Mouse (Mus musculus) limb, embryonic 10.5 days (tissue): ENCODE results near the gene Lpar2. TPM values are rescaled to one million over a fixed set of nuclear protein-coding genes. Genes with fewer than 3 reads are reported as not detected.

ENCODE experiments used
- DNase-seq: peaks from one replicate; pipeline ENCODE4 v3.0.0-alpha.2; 2017; ENCODE audit warnings: low spot score
- H3K27ac ChIP-seq: fragments of 300-500 bp; sonication (generic); 2 replicates; pipeline ENCODE4 v1.5.1; 2016; ENCODE audit warnings: mild to moderate bottlenecking
- H3K27me3 ChIP-seq: fragments of 300-500 bp; sonication (generic); 2 replicates; pipeline ENCODE4 v1.6.1; 2016; ENCODE audit warnings: low read depth, mild to moderate bottlenecking; ENCODE audit not compliant: poor library complexity, severe bottlenecking
- H3K36me3 ChIP-seq: fragments of 300-500 bp; sonication (generic); 2 replicates; pipeline ENCODE4 v1.6.1; 2016; ENCODE audit warnings: mild to moderate bottlenecking, moderate library complexity
- H3K4me1 ChIP-seq: fragments of 300-500 bp; sonication (generic); 2 replicates; pipeline ENCODE4 v1.6.1; 2016
- H3K4me3 ChIP-seq: fragments of 300-500 bp; sonication (generic); 2 replicates; pipeline ENCODE4 v1.5.1; 2016; ENCODE audit warnings: mild to moderate bottlenecking, moderate library complexity
- H3K9me3 ChIP-seq: fragments of 300-500 bp; sonication (generic); replicated peaks from 2 replicates; pipeline ENCODE4 v1.6.1; 2016; ENCODE audit warnings: mild to moderate bottlenecking
- WGBS: fragments of 180-500 bp; shearing (Covaris S2); methylation state at CpG from one replicate; pipeline ENCODE4 v1.1.7; 2016; 5-methylcytosine and 5-hydroxymethylcytosine counted together
- polyA plus RNA-seq: library from polyadenylated mRNA; unstranded; fragments of >200 nt; fragmentation: Nextera tagmentation; extraction: Ambion mirVana; gene quantifications from 2 replicates; pipeline ENCODE4 v1.2.1, GENCODE M21; 2016

The Lpar2 gene
- polyA plus RNA-seq, 1 experiment from 2014 or later: 1.6 TPM

DNA sequence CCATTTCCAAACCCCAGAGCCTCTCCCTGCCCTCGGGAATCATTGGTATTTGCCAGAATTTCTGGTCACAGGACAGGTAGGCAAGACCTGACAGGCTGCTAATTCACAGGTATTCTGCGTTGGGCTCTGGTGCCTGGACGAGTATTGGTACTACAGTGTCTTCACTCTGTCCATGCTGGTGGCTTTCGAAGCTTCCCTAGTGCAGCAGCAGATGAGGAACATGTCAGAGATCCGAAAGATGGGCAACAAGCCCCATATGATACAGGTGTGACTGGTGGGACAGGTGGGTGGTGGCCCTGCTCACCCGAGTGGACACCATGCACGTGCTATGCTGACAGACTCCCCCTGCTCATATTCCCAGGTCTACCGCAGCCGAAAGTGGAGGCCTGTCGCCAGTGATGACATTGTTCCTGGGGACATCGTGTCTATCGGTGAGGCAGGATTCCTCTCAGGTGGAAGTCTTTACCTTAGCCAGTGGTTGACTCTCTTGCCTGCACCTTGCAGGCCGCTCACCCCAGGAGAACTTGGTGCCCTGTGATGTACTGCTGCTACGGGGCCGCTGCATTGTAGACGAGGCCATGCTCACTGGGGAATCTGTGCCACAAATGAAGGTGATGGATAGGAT is 25.4 kb upstream of the Lpar2 start:
- H3K27ac ChIP-seq: no peak overlapping the region
- no peaks in the 10 kb centered on the region for H3K9me3 ChIP-seq
- 95% methylated on average over 16 of the region's 16 CpGs for WGBS
- peaks cover 14% of the 10 kb centered on the region for H3K4me1 ChIP-seq
- H3K27me3 ChIP-seq: no peaks in the 10 kb centered on the region
- H3K36me3 ChIP-seq: peaks cover 93% of the 10 kb centered on the region
- H3K4me3 ChIP-seq: no peak overlapping the region
- no peak for DNase-seq

DNA sequence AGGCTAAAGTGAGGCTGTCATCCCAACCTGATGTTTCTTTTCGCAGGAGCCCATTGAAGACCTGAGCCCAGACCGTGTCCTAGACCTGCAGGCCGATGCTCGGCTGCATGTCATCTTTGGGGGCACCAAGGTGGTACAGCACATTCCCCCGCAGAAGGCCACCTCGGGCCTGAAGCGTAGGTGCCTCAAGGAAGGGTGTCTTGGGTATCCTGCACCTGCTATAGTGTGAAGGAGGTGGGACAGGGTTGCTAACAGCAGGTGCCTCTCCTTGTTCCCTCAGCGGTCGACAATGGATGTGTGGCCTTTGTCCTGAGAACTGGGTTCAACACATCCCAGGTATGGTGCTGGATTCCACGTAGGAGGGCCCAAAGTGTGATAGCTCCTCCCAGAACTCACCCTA is 24.6 kb upstream of the Lpar2 start:
- no peak for DNase-seq
- Histone ChIP-seq H3K27ac (no peak overlapping the region), H3K4me1 (peaks cover 6% of the 10 kb centered on the region), H3K4me3 (no peak overlapping the region), H3K27me3 (no peaks in the 10 kb centered on the region), H3K9me3 (no peaks in the 10 kb centered on the region), H3K36me3 (peaks cover 100% of the 10 kb centered on the region)
- WGBS: 91% methylated on average over 10 of the region's 10 CpGs

DNA sequence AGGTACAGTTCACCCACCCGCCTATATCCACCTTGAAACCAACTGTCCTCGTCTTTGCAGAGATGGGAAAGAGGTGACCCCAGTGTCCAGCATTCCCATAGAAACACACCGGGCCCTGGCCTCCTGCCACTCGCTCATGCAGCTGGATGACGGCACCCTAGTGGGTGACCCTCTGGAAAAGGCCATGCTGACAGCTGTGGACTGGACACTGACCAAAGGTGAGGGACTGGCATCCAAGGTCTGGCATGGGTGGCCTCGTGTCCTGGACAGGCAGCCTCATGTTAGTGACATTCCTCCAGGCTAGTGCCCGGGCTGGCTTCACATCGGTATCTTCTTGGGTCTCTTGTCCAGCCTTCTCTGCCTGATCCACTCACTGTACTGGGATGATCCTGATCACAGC is 23.0 kb upstream of the Lpar2 start:
- Histone ChIP-seq H3K4me1 (no peaks in the 10 kb centered on the region), H3K4me3 (no peak overlapping the region), H3K27ac (no peak overlapping the region), H3K27me3 (no peaks in the 10 kb centered on the region), H3K36me3 (peaks cover 100% of the 10 kb centered on the region), H3K9me3 (no peaks in the 10 kb centered on the region)
- 95% methylated on average over 8 of the region's 8 CpGs for WGBS
- no peak for DNase-seq

DNA sequence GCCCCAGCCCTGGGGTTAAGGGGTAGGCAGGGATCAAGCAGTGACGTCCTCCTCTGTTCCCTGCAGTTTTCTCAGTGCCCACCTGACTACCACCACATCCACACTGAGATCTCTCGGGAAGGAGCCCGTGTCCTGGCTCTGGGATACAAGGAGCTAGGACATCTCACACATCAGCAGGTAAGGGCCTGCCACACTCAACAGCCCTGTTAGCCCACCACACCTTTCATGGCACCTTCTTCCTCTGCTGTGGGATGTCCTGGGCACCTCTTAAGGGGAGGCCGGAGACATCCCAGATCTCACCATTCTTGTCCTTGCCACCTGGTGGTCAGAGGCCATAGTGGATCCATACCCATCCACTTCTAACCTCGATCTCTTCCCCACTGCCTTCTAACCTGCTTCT is 22.3 kb upstream of the Lpar2 start:
- WGBS: 94% methylated on average over 5 of the region's 5 CpGs
- H3K4me1 ChIP-seq: no peaks in the 10 kb centered on the region
- peaks cover 99% of the 10 kb centered on the region for H3K36me3 ChIP-seq
- no peak overlapping the region for H3K4me3 ChIP-seq
- no peaks in the 10 kb centered on the region for H3K27me3 ChIP-seq
- no peaks in the 10 kb centered on the region for H3K9me3 ChIP-seq
- H3K27ac ChIP-seq: no peak overlapping the region
- no peak for DNase-seq

DNA sequence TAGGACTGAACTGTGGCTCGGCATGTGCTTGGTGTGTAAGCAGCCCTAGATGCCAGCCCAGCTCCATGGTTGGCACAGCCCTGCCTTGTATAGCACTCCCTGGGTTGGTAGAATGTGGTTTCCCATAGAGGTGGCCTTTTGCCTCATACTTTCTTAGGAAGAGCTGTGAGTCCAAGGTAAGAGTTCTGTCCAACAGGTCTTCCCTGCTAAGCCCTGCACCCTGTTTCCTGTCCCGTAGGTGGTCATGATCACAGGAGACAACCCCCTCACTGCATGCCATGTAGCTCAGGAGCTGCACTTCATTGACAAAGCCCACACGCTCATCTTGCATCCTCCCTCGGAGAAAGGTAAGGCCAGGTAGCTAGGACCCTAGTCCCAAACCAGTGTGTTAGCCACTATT is 20.4 kb upstream of the Lpar2 start:
- Histone ChIP-seq H3K4me3 (no peak overlapping the region), H3K9me3 (no peaks in the 10 kb centered on the region), H3K27me3 (no peaks in the 10 kb centered on the region), H3K27ac (no peak overlapping the region), H3K36me3 (peaks cover 99% of the 10 kb centered on the region), H3K4me1 (no peaks in the 10 kb centered on the region)
- 95% methylated on average over 4 of the region's 4 CpGs for WGBS
- no peak for DNase-seq

DNA sequence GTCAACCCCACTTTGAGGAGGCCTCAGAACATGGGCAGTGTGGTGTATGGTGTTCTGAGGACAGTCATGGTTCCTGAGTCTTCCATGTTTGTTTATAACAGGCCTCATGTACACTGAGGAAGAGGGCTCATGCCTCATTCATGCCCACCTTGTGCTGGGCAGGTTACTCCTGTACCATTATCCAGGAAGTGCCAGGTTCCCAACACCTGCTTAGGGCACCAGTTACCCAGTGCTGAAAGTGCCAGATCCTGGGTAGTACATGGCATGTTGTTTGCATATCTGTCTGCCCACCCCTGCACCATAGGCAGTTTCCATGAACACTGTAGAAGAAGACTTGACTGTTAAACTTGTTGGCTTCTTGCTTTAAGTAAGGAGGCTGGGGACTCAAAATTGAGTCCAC is 20.0 kb upstream of the Lpar2 start:
- Histone ChIP-seq H3K4me1 (no peaks in the 10 kb centered on the region), H3K27me3 (no peaks in the 10 kb centered on the region), H3K36me3 (peaks cover 99% of the 10 kb centered on the region), H3K4me3 (no peak overlapping the region), H3K9me3 (no peaks in the 10 kb centered on the region), H3K27ac (no peak overlapping the region)
- no peak for DNase-seq

DNA sequence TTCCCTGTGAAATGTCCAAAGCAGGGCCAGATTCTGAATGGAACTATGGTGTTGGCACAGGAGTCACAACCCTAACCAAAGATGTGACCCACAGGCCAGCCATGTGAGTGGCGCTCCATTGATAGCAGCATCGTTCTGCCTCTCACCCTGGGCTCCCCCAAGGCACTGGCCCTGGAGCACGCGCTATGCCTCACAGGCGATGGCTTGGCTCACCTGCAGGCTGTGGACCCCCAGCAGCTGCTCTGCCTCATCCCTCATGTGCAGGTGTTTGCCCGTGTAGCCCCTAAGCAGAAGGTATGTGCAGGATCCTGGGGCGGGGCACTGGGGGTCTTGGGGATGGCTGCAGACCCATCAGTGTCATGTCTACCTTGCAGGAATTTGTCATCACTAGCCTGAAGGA is 18.9 kb upstream of the Lpar2 start:
- no peak for DNase-seq
- over 99% methylated on average over 7 of the region's 7 CpGs for WGBS
- no peak overlapping the region for H3K4me3 ChIP-seq
- no peaks in the 10 kb centered on the region for H3K27me3 ChIP-seq
- no peaks in the 10 kb centered on the region for H3K9me3 ChIP-seq
- no peak overlapping the region for H3K27ac ChIP-seq
- peaks cover 99% of the 10 kb centered on the region for H3K36me3 ChIP-seq
- peaks cover 2% of the 10 kb centered on the region for H3K4me1 ChIP-seq

DNA sequence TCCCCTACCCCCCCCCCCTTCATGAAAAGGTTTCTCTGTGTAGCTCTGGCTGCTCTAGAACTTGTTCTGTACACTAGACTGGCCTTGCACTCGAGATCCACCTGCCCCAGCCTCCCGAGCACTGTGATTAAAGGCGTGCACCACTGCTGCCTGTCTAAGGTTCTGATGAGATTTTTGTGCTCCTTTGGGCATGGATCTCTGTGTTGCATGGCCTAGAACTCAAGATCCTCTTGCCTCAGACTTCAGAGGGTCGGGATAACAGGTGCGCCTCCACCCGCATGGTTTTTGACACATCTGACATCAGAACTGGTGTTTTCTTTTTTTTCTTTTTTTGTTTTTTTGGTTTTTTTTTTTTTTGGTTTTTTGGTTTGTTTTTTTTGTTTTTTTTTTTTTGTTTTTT is 17.7 kb upstream of the Lpar2 start:
- H3K27ac ChIP-seq: no peak overlapping the region
- H3K27me3 ChIP-seq: no peaks in the 10 kb centered on the region
- peaks cover 14% of the 10 kb centered on the region for H3K4me1 ChIP-seq
- no peak for DNase-seq
- WGBS: 93% methylated on average over 6 of the region's 6 CpGs
- H3K36me3 ChIP-seq: peaks cover 91% of the 10 kb centered on the region
- no peaks in the 10 kb centered on the region for H3K9me3 ChIP-seq
- no peak overlapping the region for H3K4me3 ChIP-seq

DNA sequence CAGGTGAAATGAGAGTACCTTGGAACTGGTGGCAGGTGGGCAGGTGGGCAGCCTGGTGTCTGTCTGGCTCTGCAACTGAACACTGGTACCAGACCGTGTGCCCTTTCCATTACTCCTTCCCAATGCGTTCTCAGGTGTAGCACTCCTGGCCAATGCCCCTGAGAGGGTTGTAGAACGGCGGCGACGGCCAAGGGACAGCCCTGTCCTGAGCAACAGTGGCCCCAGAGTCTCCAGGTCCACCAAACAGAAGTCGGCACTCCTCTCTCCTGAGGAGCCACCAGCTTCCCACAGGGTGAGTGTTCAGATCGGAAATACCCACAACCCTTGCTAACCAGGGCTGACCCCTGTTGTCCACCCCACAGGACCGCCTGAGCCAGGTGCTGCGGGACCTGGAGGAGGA is 17.1 kb upstream of the Lpar2 start:
- H3K4me1 ChIP-seq: peaks cover 15% of the 10 kb centered on the region
- H3K4me3 ChIP-seq: no peak overlapping the region
- DNase-seq: no peak
- no peak overlapping the region for H3K27ac ChIP-seq
- no peaks in the 10 kb centered on the region for H3K27me3 ChIP-seq
- no peaks in the 10 kb centered on the region for H3K9me3 ChIP-seq
- WGBS: 96% methylated on average over 10 of the region's 10 CpGs
- peaks cover 85% of the 10 kb centered on the region for H3K36me3 ChIP-seq

DNA sequence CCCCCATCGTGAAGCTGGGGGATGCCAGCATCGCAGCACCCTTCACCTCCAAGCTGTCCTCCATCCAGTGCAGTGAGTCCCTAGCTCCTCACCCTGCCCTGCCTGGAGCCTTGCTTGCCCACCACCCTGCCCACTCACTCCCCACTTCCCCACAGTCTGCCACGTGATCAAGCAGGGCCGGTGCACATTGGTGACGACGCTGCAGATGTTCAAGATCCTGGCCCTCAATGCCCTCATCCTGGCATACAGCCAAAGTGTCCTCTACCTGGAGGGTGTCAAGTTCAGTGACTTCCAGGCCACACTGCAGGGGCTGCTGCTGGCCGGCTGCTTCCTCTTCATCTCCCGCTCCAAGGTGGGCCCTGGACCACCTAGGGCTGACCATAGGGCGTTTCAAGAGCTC is 16.7 kb upstream of the Lpar2 start:
- Histone ChIP-seq H3K36me3 (peaks cover 82% of the 10 kb centered on the region), H3K4me3 (no peak overlapping the region), H3K27me3 (no peaks in the 10 kb centered on the region), H3K27ac (no peak overlapping the region), H3K9me3 (no peaks in the 10 kb centered on the region), H3K4me1 (peaks cover 15% of the 10 kb centered on the region)
- DNase-seq: no peak
- WGBS: 96% methylated on average over 9 of the region's 9 CpGs

DNA sequence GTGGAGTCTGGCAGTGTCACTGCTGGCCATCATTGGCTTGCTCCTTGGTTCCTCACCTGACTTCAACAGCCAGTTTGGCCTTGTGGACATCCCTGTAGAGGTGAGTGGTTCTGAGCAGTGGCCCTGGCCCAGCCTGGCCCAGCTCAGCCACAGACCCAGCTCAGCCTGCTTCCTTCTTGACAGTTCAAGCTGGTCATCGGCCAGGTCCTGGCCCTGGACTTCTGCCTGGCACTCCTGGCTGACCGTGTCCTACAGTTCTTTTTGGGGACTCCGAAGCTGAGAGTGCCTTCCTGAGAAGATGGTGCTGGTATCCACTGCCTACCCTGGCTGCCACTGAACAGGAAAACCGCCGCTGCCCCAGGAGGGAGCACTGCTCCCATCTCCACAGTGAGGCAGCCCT is 15.0 kb upstream of the Lpar2 start:
- H3K9me3 ChIP-seq: no peaks in the 10 kb centered on the region
- H3K27ac ChIP-seq: no peak overlapping the region
- 92% methylated on average over 5 of the region's 5 CpGs for WGBS
- no peak overlapping the region for H3K4me3 ChIP-seq
- H3K4me1 ChIP-seq: peaks cover 15% of the 10 kb centered on the region
- no peak for DNase-seq
- H3K36me3 ChIP-seq: peaks cover 81% of the 10 kb centered on the region
- H3K27me3 ChIP-seq: no peaks in the 10 kb centered on the region

DNA sequence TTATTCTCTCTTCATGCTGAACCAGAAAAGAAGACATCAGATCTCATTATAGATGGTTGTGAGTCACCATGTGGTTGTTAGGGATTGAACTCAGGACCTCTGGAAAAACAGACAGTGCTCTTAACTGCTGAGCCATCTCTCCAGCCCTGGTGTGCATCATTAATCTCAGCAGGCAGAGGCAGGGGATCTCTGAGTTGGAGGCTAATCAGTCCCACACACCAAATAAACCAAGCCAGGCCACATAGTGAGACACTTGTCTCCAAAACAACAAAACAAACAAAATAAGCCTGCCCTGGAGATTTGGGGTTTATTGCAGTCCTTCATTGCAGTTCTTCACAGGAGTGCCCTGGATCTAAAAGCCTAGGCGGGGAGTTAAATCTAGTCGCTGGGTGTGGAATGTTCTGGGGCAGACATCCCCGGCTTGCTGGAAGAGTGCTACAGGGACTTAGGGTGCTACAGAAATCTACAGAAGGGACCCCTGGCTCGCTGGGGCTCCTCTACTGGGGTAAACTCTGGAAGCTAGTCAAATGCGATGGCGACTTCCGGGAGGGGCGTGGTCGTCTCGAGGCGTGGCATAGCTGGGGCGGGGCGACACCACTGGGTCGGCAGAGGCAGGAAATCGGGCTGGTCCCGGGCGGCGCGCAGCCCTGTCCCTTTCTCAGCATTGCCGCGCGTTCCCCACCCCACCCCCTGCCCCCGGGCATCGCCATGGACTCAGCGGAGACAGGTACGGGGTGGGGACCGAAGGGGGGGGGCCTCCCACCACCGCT is 13.9 kb upstream of the Lpar2 start, which contains the start of gene Gmip:
TSS of gene Gmip (plus strand) at position 586 of the 770 bp plus-strand sequence.
- Histone ChIP-seq H3K27ac (peak within 1 kb of the TSS; percentile 84), H3K4me3 (peak within 1 kb of the TSS; percentile 68), H3K9me3 (no peaks in the 10 kb centered on the region), H3K4me1 (peaks cover 15% of the 10 kb centered on the region), H3K36me3 (peaks cover 74% of the 10 kb centered on the region), H3K27me3 (no peaks in the 10 kb centered on the region)
- peak; percentile 89 for DNase-seq
- WGBS: 5% methylated on average over 28 of the region's 28 CpGs

DNA sequence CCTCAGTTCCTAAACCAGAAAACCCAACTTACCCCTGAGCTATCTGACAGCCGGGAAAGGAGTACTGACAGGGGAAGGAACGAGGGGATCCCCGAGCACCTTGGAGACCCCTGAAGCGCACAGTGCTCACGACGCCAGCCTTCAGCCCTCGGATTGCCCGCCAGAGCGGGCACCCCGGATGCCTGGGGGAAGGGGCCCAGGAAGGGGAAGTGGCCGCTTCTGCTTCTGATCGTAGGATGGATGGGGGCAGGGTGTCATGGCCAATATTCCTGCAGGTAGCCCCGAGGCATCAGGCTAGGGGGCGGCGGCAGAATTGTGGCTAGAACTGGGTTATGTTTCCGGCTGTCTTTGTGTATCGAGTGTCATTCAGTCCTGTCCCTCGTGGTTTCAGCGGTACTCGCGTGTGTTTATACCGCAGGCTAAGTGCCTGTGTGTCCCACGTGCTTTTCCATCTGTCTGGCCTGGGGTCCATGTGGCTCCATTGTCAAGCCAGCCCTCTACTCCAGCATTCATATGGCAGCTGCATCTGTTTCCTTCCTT is 13.3 kb upstream of the Lpar2 start:
- Histone ChIP-seq H3K4me3 (peak overlapping the region; percentile 68), H3K9me3 (no peaks in the 10 kb centered on the region), H3K4me1 (peaks cover 15% of the 10 kb centered on the region), H3K36me3 (peaks cover 74% of the 10 kb centered on the region), H3K27ac (peak overlapping the region; percentile 84), H3K27me3 (no peaks in the 10 kb centered on the region)
- WGBS: 3% methylated on average over 23 of the region's 23 CpGs
- peak; percentile 50 for DNase-seq
